Comparison of ENCODE assay signal across 13 mouse cellular contexts in the genomic region with DNA sequence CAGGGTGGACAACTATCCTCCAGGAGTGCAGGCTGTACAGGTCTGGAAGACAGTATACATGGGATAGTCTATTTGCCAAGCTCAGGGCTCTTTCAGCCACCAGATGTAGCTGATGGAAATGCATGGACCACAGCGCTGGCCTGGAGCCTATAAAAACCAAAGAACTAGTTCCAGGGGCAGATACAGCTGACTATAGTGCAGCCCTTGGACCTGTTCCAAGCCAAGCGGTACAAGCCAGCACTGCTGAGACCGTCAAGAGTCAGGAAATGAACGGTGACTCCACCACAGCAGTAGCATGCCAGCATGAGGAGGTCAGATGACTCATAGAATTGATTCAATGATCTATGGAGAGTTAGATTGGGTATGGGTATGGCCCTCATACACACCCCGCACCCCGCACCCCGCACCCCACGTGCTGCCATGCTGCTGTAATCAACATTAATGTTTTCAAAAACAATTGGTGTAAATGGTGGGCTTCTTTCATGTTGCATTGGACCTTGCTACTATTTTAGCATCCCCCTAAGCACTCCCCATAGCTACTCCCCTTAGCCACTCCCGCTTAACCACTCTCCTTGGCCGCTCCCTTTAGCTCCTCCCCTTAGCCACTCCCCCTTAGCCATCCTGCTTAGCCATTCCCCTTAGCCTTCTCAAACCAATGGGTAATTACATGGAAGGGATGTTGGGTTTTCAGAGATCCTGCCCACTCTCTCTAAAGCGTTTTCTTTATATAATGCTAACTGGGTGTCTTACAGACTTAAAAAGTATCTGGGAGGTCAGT. TPM values are rescaled to one million over a fixed set of nuclear protein-coding genes. Genes with fewer than 3 reads are reported as not detected.
DNase-seq lines count a peak whose midpoint lies in the region; ATAC-seq and TF ChIP-seq lines count a peak whose summit lies in the region.
"Had no signal": no experiment of that assay in that cellular context is flagged by ENCODE, and none has a peak within 500 bp of the region (broad histone marks: within the 10 kb centered on the region; RNA-seq: fewer than 3 reads in every experiment).

No protein-coding gene starts in this region.

- H3K4me1 ChIP-seq in lung, embryonic 15.5 days: 0 out of 2 replicates have a peak, but pooled peaks cover 4% of the 10 kb centered on the region
- peaks cover 20% of the 10 kb centered on the region; the same call in 1 of the 2 replicates for H3K4me1 ChIP-seq in hindbrain, embryonic 10.5 days (replicated peaks)
- H3K4me1 ChIP-seq: liver, embryonic 15.5 days had no signal

- no peak overlapping the region for H3K27ac ChIP-seq in lung, embryonic 15.5 days
- no peak overlapping the region for H3K27ac ChIP-seq in layer of hippocampus, adult 2 months
- H3K27ac ChIP-seq in hindbrain, embryonic 10.5 days: no peak overlapping the region
- H3K27ac ChIP-seq: liver, embryonic 15.5 days had no signal

- H3K36me3 ChIP-seq in lung, embryonic 15.5 days: no peaks in the 10 kb centered on the region
- H3K36me3 ChIP-seq in hindbrain, embryonic 10.5 days: no peaks in the 10 kb centered on the region
- H3K36me3 ChIP-seq: liver, embryonic 15.5 days had no signal

- 46% methylated on average over 11 of the region's 11 CpGs for WGBS in lung, embryonic 15.5 days
- WGBS in hindbrain, embryonic 10.5 days: 84% methylated on average over 11 of the region's 11 CpGs

- no peak overlapping the region for H3K9ac ChIP-seq in lung, embryonic 15.5 days
- H3K9ac ChIP-seq: liver, embryonic 15.5 days had no signal

- no peaks in the 10 kb centered on the region for H3K27me3 ChIP-seq in lung, embryonic 15.5 days
- H3K27me3 ChIP-seq in hindbrain, embryonic 10.5 days (ENCODE audit: insufficient read depth, poor library complexity, severe bottlenecking): no peaks in the 10 kb centered on the region
- H3K27me3 ChIP-seq: liver, embryonic 15.5 days had no signal

- no peak for TF ChIP-seq CTCF in layer of hippocampus, adult 2 months (conservative IDR thresholded peaks at IDR 0.05)

- no peak overlapping the region for H3K4me3 ChIP-seq in lung, embryonic 15.5 days
- H3K4me3 ChIP-seq in layer of hippocampus, adult 2 months: no peak overlapping the region
- H3K4me3 ChIP-seq in hindbrain, embryonic 10.5 days: no peak overlapping the region
- H3K4me3 ChIP-seq: liver, embryonic 15.5 days had no signal

- DNase-seq in lung, postnatal 36 days: no peak
- DNase-seq in adipocyte (ENCODE audit: low spot score): peak; percentile 23
- peak; percentile 45 to 46 for DNase-seq in heart, postnatal 10 days
- peak; percentile 67 to 77 for DNase-seq in kidney, postnatal 4 days
- DNase-seq in layer of hippocampus, adult 2 months (ENCODE audit: low spot score in 2 of 2): no peak
- DNase-seq in hindbrain, embryonic 10.5 days (ENCODE audit: low spot score): no peak
- DNase-seq in embryo, embryonic 9.5 days (ENCODE audit: extremely low spot score): no peak
- DNase-seq: cerebellum, adult 18-20 months; retina, postnatal 1 day had no signal

- no peaks in the 10 kb centered on the region for H3K9me3 ChIP-seq in lung, embryonic 15.5 days
- H3K9me3 ChIP-seq in hindbrain, embryonic 10.5 days: no peaks in the 10 kb centered on the region
- H3K9me3 ChIP-seq: liver, embryonic 15.5 days had no signal

- intact Hi-C loops in heart, postnatal 10 days (cut with DNase I): no loop called here

- ATAC-seq in lung, embryonic 15.5 days (ENCODE audit: borderline replicate concordance, extremely low read depth, low FRiP score, low TSS enrichment): 0 out of 2 replicates have a peak, but pooled peaks have one; percentile 50

- no peak overlapping the region for H3K4me2 ChIP-seq in lung, embryonic 15.5 days
- H3K4me2 ChIP-seq: liver, embryonic 15.5 days had no signal

RNA-seq across cellular contexts. Expression of gene Serpina3n, which starts 16.3 kb away (rescaled TPM):
- polyA plus RNA-seq in lung, embryonic 15.5 days (2015; fragmentation: Nextera tagmentation; extraction: Ambion mirVana): 0.14 TPM in 1 of 2 replicates, not detected in the other
- 1 to 10 TPM in 1 of 2 experiments, under 1 TPM in 1; 0.84 to 2.4 TPM for total RNA-seq in heart, postnatal 10 days (2021)
- total RNA-seq in layer of hippocampus, adult 2 months (2021): 10 to 100 TPM; 79.6 to 81.5 TPM
- polyA plus RNA-seq in hindbrain, embryonic 10.5 days (2016; fragmentation: Nextera tagmentation; extraction: Ambion mirVana): not detected in 2 replicates
- polyA plus RNA-seq: stomach, embryonic 14.5 days had no signal

RNA-seq across cellular contexts. Expression of gene Gsc, which starts 50.3 kb away (rescaled TPM):
- 0.31 TPM in 1 of 2 replicates, not detected in the other for polyA plus RNA-seq in lung, embryonic 15.5 days (2015; fragmentation: Nextera tagmentation; extraction: Ambion mirVana)
- total RNA-seq in heart, postnatal 10 days (2021): under 1 TPM; 0.20 to 0.34 TPM
- not detected for total RNA-seq in layer of hippocampus, adult 2 months (2021)
- 0.55 and 0.76 TPM in 2 replicates for polyA plus RNA-seq in hindbrain, embryonic 10.5 days (2016; fragmentation: Nextera tagmentation; extraction: Ambion mirVana)
- total RNA-seq: layer of hippocampus, adult 18-20 months had no signal
- polyA plus RNA-seq: liver, embryonic 15.5 days had no signal

Comparison
In these comparisons a context has a peak if more than half of its experiments do, and no peak if none do; other contexts are left out.
1. DNase-seq: peak in adipocyte (single experiment), heart, postnatal 10 days (2 of 2) and kidney, postnatal 4 days (2 of 2); none in lung, postnatal 36 days (single experiment), layer of hippocampus, adult 2 months (0 of 2), hindbrain, embryonic 10.5 days (single experiment) and embryo, embryonic 9.5 days (single experiment).
2. RNA of gene Serpina3n, which starts 16.3 kb away (total RNA-seq): 79.6 to 81.5 TPM in layer of hippocampus, adult 2 months; 0.84 to 2.4 TPM in heart, postnatal 10 days; every median in the first group is over 10 times any median in the second.